ENCODE assay signal across 8 mouse cellular contexts in genomic region chr5:3341111-3341911, GRCm38 (mm10). TPM values are rescaled to one million over a fixed set of nuclear protein-coding genes. Genes with fewer than 3 reads are reported as not detected.
DNase-seq lines count a peak whose midpoint lies in the region; ATAC-seq and TF ChIP-seq lines count a peak whose summit lies in the region.

Gene Cdk6 (plus strand): TSS chr5:3341485.

- no peak for TF ChIP-seq CTCF in kidney, postnatal 0 days (IDR thresholded peaks at IDR 0.05; ENCODE audit: low read depth)
- no peak for TF ChIP-seq CTCF in liver, postnatal 0 days (IDR thresholded peaks at IDR 0.05; ENCODE audit: low read depth)

- peaks cover 24% of the 10 kb centered on the region for H3K27me3 ChIP-seq in erythroblast, embryonic 14.5 days (ENCODE audit: control insufficient read depth)
- H3K27me3 ChIP-seq in heart, embryonic 14.5 days (ENCODE audit: control insufficient read depth, insufficient read depth, low read length), result no peaks in the 10 kb centered on the region
- no peaks in the 10 kb centered on the region for H3K27me3 ChIP-seq in kidney, postnatal 0 days (ENCODE audit: insufficient read depth, low read length)
- no peaks in the 10 kb centered on the region for H3K27me3 ChIP-seq in liver, postnatal 0 days (ENCODE audit: insufficient read depth, low read length)
- H3K27me3 ChIP-seq in neural tube, embryonic 12.5 days (replicated peaks), result peaks cover 27% of the 10 kb centered on the region

- peak within 1 kb of the TSS; percentile 93 for H3K4me2 ChIP-seq in heart, embryonic 14.5 days (ENCODE audit: low read length)
- peak within 1 kb of the TSS; percentile 68 for H3K4me2 ChIP-seq in kidney, postnatal 0 days (ENCODE audit: low read length)
- peak within 1 kb of the TSS; percentile 99 for H3K4me2 ChIP-seq in liver, postnatal 0 days (ENCODE audit: low read depth, low read length)
- H3K4me2 ChIP-seq in neural tube, embryonic 12.5 days (replicated peaks), result peak within 1 kb of the TSS; percentile 96

- H3K36me3 ChIP-seq in erythroblast, embryonic 14.5 days (ENCODE audit: control insufficient read depth), result no peaks in the 10 kb centered on the region
- no peaks in the 10 kb centered on the region for H3K36me3 ChIP-seq in heart, embryonic 14.5 days (ENCODE audit: control insufficient read depth, insufficient read depth, low read length)
- no peaks in the 10 kb centered on the region for H3K36me3 ChIP-seq in kidney, postnatal 0 days (ENCODE audit: insufficient read depth, low read length)
- H3K36me3 ChIP-seq in liver, postnatal 0 days (replicated peaks; ENCODE audit: insufficient read depth, low read length), result no peaks in the 10 kb centered on the region
- H3K36me3 ChIP-seq in neural tube, embryonic 12.5 days, result no peaks in the 10 kb centered on the region

- WGBS in heart, embryonic 14.5 days, result under 1% methylated on average over 59 of the region's 59 CpGs
- WGBS in kidney, postnatal 0 days, result under 1% methylated on average over 59 of the region's 59 CpGs
- under 1% methylated on average over 56 of the region's 59 CpGs for WGBS in liver, postnatal 0 days (ENCODE audit: insufficient replicate concordance)
- WGBS in neural tube, embryonic 12.5 days, result under 1% methylated on average over 59 of the region's 59 CpGs

- H3K27ac ChIP-seq in heart, embryonic 14.5 days (replicated peaks in 1 of 2; ENCODE audit: control insufficient read depth in 1 of 2, insufficient read depth in 1 of 2, low read depth in 2 of 2, low read length in 2 of 2), result peak within 1 kb of the TSS; percentile 85 to 92
- peak within 1 kb of the TSS; percentile 60 for H3K27ac ChIP-seq in kidney, postnatal 0 days
- H3K27ac ChIP-seq in liver, postnatal 0 days (ENCODE audit: low read depth), result peak within 1 kb of the TSS; percentile 92
- no peak within 1 kb of the TSS for H3K27ac ChIP-seq in neural tube, embryonic 12.5 days

- H3K9me3 ChIP-seq in erythroblast, embryonic 14.5 days (ENCODE audit: control insufficient read depth, low read length), result no peaks in the 10 kb centered on the region
- H3K9me3 ChIP-seq in heart, embryonic 14.5 days (ENCODE audit: control insufficient read depth, low read length), result no peaks in the 10 kb centered on the region
- no peaks in the 10 kb centered on the region for H3K9me3 ChIP-seq in kidney, postnatal 0 days (replicated peaks; ENCODE audit: low read length)
- no peaks in the 10 kb centered on the region for H3K9me3 ChIP-seq in liver, postnatal 0 days (ENCODE audit: low read length)
- H3K9me3 ChIP-seq in neural tube, embryonic 12.5 days, result no peaks in the 10 kb centered on the region

- no peak for TF ChIP-seq EP300 in liver, postnatal 0 days (IDR thresholded peaks at IDR 0.05; ENCODE audit: low read depth)

- H3K4me1 ChIP-seq in erythroblast, embryonic 14.5 days (ENCODE audit: control insufficient read depth), result peaks cover 38% of the 10 kb centered on the region
- no peaks in the 10 kb centered on the region for H3K4me1 ChIP-seq in heart, embryonic 14.5 days (ENCODE audit: control insufficient read depth in 2 of 2, insufficient read depth in 2 of 2, low read length in 2 of 2)
- no peaks in the 10 kb centered on the region for H3K4me1 ChIP-seq in kidney, postnatal 0 days (replicated peaks; ENCODE audit: insufficient read depth, low read length)
- H3K4me1 ChIP-seq in liver, postnatal 0 days (ENCODE audit: insufficient read depth), result peaks cover 2% of the 10 kb centered on the region; the same call in 1 of the 2 replicates
- H3K4me1 ChIP-seq in neural tube, embryonic 12.5 days, result peaks cover 18% of the 10 kb centered on the region

- ATAC-seq in heart, embryonic 14.5 days (ENCODE audit: insufficient number of reproducible peaks, insufficient read depth, low FRiP score, low read depth), result peak; percentile 23; the same call in 1 of the 2 replicates
- ATAC-seq in kidney, postnatal 0 days (replicated peaks; ENCODE audit: low FRiP score, low read depth), result peak; percentile 14; the same call in 1 of the 2 replicates
- ATAC-seq in liver, postnatal 0 days, result peak; percentile 38
- peak; percentile 23 for ATAC-seq in neural tube, embryonic 12.5 days (ENCODE audit: low FRiP score, low read depth)

- H3K4me3 ChIP-seq in erythroblast, embryonic 14.5 days (replicated peaks), result peak within 1 kb of the TSS; percentile 67
- H3K4me3 ChIP-seq in heart, embryonic 14.5 days (ENCODE audit: control insufficient read depth in 1 of 2, insufficient read depth in 1 of 2, low read depth in 1 of 2, low read length in 2 of 2), result peak within 1 kb of the TSS; percentile 84 to 87
- H3K4me3 ChIP-seq in kidney, postnatal 0 days (replicated peaks; ENCODE audit: low read depth, low read length), result peak within 1 kb of the TSS; percentile 66
- H3K4me3 ChIP-seq in liver, postnatal 0 days (ENCODE audit: low read depth, low read length), result peak within 1 kb of the TSS; percentile 82
- H3K4me3 ChIP-seq in neural tube, embryonic 12.5 days, result peak within 1 kb of the TSS; percentile 53

- peak; percentile 65 to 66 for DNase-seq in B cell, adult 2 months
- DNase-seq in adrenal gland, postnatal 14 days, result peak; percentile 74
- DNase-seq in kidney, postnatal 0 days (ENCODE audit: low spot score), result peak; percentile 49
- DNase-seq in liver, postnatal 0 days, result peak; percentile 68
- DNase-seq in thymus, adult 18-20 months, result peak; percentile 66 to 67

- H3K9ac ChIP-seq in heart, embryonic 14.5 days (ENCODE audit: low read length), result peak within 1 kb of the TSS; percentile 85
- H3K9ac ChIP-seq in kidney, postnatal 0 days (ENCODE audit: low read depth, low read length), result peak within 1 kb of the TSS; percentile 63
- peak within 1 kb of the TSS; percentile 80 for H3K9ac ChIP-seq in liver, postnatal 0 days (replicated peaks)
- peak within 1 kb of the TSS; percentile 69 for H3K9ac ChIP-seq in neural tube, embryonic 12.5 days

RNA-seq across cellular contexts. Expression of gene Cdk6, which starts in this region (rescaled TPM):
- 23.4 and 28.0 TPM in 2 replicates for total RNA-seq in adrenal gland, postnatal 14 days (2021)
- 0.03 and 0.21 TPM in 2 replicates for polyA plus RNA-seq in erythroblast, embryonic 14.5 days (2012)
- polyA plus RNA-seq in heart, embryonic 14.5 days (2014; fragmentation: Nextera tagmentation; extraction: Ambion mirVana), result 32.1 and 34.3 TPM in 2 replicates
- 19.4 and 20.1 TPM in 2 replicates for polyA plus RNA-seq in kidney, postnatal 0 days (2015; fragmentation: Nextera tagmentation; extraction: Ambion mirVana)
- 17.1 and 17.3 TPM in 2 replicates for polyA plus RNA-seq in liver, postnatal 0 days (2015; fragmentation: Nextera tagmentation; extraction: Ambion mirVana)
- 18.5 and 27.5 TPM in 2 replicates for polyA plus RNA-seq in neural tube, embryonic 12.5 days (2016; fragmentation: Nextera tagmentation; extraction: Ambion mirVana)

Comparison
In these comparisons a context has a peak if more than half of its experiments do, and no peak if none do; other contexts are left out.
1. RNA of gene Cdk6 (polyA plus RNA-seq): 32.1 to 34.3 TPM in heart, embryonic 14.5 days, 19.4 to 20.1 TPM in kidney, postnatal 0 days, 18.5 to 27.5 TPM in neural tube, embryonic 12.5 days and 17.1 to 17.3 TPM in liver, postnatal 0 days; 0.03 to 0.21 TPM in erythroblast, embryonic 14.5 days; every median in the first group is over 10 times any median in the second.
2. Peak in every context shown above with its lines, with median percentiles within 50 percentile points of each other: DNase-seq, H3K4me3 ChIP-seq, ATAC-seq, H3K4me2 ChIP-seq and H3K9ac ChIP-seq.